Mouse (Mus musculus) spleen, adult 12 weeks (tissue): ENCODE data around the gene Tnpo2.
"Not testable (repeated sequence)": the region's sequence is repeated elsewhere in the genome, so short reads cannot be mapped to it uniquely, and the experiment has no call there.

ENCODE experiments used
- DNase-seq: peaks from one replicate; pipeline ENCODE4 v3.0.0; 2022; ENCODE audit warnings: low spot score

Gene Tnpo2

DNA sequence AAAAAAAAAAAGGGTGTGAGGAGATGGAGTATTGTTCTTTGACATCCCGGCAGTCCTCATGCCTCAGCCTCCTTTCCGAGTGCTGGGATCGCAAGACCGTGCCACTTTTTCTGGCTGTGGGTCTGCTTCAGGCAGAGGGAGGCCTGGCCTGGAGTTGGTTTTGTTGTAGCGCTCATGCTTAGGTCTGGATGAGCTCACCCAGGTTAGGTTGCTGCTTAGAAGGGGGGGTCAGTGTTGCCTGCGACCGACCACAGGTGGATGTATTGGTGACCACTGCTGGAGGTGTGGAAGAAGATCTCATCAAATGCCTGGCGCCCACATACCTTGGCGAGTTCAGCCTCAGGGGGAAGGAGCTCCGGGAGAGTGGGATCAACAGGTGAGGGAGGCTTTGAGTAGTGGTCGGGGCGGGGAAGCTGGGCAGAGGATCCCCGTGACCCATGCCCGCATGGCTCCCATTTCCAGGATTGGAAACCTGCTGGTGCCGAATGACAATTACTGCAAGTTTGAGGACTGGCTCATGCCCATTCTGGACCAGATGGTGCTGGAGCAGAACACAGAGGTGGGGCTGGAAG lies 36.4 kb downstream of the Tnpo2 start:
- no peak for DNase-seq

DNA sequence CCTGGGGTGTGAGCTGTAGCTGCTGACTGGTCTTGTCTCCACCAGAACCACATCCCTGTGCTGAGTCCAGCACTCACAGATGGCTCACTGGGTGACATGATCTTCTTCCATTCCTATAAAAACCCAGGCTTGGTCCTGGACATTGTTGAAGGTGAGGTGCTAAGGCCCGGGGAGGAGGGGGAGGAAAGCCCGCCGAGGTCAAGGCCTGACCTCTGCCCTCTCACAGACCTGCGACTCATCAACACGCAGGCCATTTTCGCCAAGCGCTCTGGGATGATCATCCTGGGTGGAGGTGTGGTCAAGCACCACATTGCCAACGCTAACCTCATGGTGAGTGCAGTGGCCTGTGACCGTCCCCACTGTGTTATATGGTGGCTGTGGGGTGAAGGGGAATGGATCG lies 37.5 kb downstream of the Tnpo2 start:
- DNase-seq: no peak

DNA sequence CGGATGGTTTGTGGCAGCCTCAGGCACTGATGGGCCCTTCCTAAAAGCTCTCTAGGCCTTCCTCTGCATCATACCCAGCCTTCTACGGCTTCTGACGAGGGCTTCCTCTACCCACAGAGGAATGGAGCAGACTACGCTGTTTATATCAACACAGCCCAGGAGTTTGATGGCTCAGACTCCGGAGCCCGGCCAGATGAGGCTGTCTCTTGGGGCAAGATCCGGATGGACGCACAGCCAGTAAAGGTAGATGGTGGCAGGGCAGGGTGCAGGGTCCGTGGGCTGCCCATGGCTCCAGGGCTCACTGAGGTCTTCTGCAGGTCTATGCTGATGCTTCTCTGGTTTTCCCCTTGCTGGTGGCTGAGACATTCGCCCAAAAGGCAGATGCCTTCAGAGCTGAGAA lies 37.9 kb downstream of the Tnpo2 start:
- DNase-seq: no peak

DNA sequence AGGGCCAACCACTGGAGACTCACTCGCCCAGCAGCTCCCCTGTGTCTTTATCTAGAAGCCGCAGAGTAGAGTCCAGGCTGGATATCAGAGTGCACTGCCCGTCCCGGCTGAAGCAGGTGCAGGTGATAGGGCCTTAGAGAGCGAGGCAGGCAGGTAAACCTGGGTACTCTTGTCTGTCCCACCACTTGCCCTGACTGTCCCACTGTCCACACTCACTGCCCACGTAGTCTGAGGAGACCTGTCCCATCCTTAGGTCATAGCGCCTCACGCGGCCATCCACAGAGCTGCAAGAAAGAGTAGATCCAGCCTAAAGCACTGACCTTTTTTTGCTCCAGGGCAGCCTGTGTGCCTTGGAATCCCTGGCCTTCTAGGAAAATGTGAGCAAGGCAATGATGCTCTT lies 39.3 kb downstream of the Tnpo2 start:
- DNase-seq: no peak

DNA sequence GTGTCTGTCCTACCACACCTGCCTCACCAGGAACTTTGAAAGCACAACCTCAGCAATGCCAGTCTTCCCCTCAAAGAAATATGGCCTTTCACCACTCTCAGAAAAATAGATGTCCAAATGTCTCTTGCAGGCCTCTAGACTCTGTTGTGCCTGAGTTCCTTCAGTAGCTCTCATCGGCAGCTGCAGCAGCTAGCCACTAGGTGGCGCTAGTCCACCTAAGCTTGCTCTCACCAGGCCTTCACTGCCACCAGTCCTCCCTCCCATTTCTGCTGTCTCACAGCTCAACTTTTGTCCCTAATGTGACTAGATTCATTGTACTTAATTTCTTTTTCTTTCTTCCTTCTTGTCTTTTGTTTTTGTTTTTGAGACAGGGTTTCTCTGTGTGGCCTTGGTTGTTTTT lies 40.3 kb downstream of the Tnpo2 start:
- DNase-seq: peak; percentile 62

DNA sequence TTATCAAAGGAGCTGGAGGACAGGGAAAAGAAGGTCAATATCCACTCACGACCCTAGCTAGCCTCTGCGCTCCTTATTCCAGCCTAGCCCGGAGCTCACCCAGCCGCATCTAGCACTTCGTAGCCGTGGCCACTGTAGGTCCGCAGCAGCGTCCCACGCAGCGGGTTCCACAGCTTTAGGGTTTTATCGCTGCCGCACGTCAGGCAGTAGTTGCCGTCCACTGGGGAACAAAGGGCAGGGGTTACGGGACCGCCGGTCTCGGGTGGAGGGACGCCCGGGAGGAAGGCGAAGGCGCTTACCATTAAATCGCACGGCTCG lies 43.5 kb downstream of the Tnpo2 start:
- DNase-seq: no peak

DNA sequence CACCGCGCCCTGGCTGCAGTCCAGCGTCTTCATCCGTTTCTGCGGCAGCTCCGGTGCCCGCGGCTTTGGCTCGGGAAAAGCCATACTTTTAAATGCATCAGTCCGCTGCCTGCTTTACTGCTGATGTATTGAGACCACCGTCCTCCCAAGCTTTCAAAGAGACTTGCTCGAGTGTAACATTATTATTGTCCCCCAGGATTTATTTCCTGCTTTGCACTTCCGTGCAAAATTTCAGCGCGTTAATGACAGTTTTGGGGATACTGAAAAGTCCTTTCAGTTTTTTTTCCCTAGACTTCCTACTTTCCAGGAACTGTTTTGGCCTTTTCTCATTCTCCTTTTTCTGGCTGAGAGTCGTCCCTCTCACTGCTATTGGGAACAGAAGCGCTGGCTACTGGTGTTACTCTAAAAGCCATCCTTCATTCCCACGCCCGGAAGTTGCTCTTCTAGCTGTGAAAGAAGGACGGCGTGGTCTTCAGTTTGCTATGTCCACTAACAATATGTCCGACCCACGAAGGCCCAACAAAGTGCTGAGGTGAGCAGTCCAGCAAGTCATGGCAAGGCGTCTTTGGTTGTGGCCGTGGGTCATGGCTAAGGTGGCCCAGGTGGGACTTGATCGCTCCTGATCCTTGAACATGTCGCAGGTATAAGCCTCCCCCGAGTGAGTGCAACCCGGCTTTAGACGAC lies 44.0 kb downstream of the Tnpo2 start, which contains the start of gene Wdr83os:
Gene Wdr83os, plus strand, starts transcription at position 209 of the 684 bp plus-strand sequence.
- peak; percentile 63 for DNase-seq

DNA sequence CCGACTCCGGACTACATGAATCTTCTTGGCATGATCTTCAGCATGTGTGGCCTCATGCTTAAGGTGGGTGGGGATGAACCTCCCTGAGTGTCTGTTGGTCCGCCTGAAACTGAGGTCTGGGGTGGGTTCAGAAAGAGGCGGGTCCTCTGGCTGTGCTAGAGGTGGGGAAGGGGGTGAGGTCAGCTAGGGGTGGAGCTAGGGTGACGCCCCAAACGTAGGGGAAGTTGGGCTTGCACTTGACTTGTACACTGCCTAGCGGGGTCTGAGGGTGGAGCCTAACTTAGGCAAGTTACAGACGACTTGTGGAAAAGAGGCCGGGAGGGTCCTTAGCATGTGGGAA lies 44.5 kb downstream of the Tnpo2 start, which contains the start of gene Wdr83:
Gene Wdr83, minus strand, starts transcription at position 91 of the 340 bp plus-strand sequence.
- no peak for DNase-seq

DNA sequence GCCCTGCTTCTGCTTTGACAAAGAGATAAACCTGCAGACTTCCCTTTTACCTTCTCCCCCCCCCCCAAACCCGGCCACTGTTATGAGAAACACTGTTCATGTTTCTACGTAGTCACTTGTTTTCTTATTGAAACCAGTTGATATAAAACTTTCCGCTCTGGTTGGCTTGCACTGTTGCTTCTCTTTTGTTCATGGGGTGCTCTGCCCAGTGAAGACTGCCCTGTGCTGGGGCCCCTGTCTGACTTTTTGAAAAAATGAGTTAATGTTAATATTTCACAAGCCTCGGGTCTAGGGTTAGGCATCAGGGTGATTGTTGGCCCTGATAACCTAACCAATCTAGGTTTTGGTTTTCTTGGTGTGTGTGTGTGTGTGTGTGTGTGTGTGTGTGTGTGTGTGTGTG lies 45.5 kb downstream of the Tnpo2 start:
- DNase-seq: not testable (repeated sequence)

DNA sequence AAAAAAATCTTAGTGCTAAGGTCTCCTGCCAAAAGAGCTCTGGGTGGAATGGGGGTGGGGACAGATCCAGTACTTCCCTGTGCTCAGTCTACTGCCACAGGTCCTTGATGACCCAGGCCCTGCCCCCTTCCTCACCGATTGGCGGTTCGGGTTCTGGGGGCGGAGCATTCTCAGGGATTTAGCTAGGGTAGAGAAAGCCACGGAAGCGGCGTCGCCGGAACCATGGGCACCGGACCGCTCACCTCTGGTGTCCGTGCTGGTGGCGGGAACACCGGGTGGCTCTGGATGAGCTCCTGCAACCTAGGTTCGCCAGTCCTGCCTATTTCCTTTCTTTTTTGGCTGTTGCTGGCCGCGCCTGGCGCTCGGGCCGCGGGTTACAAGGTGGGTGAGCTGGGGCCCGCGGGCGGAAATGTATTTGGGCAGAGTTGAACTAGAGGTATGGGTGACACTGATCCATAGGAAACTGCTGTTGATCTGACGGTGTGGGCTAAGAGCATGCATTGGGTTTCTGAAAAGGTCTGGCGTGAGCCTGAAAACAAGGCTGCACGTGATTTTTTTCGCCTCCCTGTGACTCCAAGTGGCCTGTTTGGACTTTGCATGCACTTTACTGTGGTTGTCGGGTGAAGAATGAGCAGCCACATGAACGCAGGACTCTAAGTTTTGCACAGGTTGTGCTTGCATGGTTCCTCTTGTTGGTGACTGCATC lies 46.5 kb downstream of the Tnpo2 start, which contains the start of gene Man2b1:
Gene Man2b1, plus strand, starts transcription at position 163 of the 706 bp plus-strand sequence.
- DNase-seq: peak; percentile 72

DNA sequence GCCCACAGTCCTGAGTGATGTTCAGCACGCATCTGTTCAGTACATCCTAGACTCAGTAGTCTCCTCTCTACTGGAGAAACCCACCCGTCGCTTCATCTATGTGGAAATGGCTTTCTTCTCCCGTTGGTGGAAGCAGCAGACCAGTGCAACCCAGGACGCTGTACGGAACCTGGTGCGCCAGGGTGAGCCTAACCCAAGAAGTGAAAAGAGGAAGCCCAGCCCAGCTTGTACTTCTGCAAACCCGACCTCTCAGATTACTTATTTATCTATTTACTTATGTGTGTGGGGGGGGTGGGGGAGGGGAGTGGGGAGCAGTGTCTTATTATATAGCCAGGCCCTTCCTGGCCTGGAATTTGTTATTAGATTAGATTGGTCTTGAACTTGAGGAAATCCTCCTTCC lies 47.9 kb downstream of the Tnpo2 start:
- DNase-seq: no peak

DNA sequence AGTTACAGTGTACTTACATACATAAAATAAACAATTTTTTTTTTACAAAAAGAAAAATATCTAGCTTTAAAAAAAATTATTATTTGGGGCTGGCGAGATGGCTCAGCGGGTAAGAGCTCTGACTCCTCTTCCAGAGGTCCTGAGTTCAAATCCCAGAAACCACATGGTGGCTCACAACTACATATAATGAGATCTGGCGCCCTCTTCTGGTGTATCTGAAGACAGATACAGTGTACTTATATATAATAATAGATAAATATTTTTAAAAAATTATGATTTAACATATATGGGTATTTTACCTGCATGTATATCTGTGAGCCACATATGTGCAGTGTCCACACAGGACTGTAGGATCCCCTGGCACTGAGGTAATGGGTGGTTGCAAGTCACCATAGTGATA lies 49.5 kb downstream of the Tnpo2 start:
- DNase-seq: no peak

DNA sequence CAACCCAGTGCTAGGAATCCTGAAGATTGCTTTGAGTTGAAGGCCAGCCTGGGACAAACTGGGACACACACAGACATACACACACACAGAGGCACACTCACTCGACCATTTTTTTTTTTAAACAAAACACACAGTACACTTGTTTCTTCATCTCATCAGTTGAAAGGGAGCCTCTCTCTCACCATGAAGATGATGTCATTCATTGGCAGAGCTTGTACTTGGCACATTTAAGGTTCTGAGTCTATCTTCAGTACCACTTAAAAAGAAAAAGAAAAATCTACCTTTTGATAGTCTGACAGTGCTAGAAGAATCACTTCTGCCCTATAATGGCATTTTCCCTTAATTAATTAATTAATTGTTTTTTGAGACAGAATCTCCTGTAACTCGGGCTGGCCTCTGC lies 52.1 kb downstream of the Tnpo2 start:
- DNase-seq: no peak

DNA sequence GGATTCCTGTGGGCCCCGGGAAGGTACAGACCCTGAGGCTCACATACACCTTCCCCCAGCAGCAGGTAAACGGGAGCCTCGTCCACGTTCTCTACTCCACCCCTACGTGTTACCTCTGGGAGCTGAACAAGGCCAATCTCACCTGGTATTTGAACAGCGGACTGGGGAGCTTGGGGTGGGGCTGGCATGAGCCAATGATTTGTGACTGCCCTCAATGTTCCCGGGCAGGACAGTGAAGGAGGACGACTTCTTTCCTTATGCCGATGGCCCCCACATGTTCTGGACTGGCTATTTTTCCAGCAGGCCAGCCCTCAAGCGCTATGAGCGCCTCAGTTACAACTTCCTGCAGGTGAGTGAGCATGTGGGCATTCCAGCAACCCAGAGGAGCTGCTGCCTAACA lies 54.1 kb downstream of the Tnpo2 start:
- no peak for DNase-seq

DNA sequence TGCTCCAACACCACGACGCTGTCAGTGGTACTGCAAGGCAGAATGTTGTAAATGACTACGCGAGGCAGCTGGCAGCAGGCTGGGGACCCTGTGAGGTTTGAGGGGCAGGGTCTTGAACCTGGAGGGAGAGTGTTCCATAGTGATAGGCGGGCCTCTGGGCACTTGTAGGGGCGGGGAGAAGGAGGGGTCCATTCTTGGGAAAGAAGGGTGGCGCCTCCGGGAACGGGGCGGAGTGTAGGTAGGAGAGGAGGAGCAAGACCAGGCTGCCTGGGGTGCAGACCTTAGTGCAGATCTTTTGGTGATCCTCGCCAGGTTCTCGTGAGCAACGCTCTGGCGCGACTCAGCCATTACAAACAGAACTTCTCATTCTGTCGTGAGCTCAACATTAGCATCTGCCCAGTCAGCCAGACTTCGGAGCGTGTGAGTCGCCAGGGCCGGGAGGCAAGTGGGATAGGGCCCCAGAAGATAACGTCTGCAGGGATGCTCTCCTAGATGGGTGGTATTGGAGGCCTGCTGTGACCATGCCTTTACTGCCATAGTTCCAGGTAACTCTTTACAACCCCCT lies 54.9 kb downstream of the Tnpo2 start:
- no peak for DNase-seq

DNA sequence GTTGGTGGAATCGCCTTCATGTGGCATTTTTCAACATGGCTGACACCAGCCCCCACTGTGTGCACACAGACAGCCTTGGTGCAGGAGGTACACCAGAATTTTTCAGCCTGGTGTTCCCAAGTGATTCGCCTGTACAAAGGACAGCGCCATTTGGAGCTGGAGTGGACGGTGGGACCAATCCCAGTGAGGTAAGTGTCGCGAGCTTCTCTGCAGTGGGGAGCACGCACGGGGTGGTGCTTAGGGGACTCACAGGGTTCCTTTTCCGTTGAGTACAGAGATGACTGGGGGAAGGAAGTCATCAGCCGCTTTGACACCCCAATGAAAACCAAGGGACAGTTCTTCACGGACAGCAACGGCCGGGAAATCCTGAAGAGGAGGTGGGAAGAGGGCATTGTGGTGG lies 58.3 kb downstream of the Tnpo2 start:
- DNase-seq: no peak

DNA sequence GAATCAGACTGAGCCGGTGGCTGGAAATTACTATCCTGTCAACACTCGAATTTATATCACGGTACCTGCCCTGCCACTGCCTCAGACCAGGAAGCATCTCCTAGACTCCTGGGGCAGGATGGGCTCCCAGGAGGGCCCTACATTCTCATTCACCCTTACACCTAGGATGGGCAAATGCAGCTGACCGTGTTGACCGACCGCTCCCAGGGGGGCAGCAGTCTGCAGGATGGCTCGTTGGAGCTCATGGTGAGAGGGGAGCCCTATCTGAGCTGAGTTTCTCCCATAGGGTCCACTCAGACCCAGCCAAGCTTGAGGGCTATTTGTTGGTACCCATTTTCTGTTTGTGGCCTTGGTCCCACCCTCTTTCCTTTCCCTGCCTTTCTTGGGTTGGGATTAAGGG lies 58.9 kb downstream of the Tnpo2 start:
- no peak for DNase-seq

DNA sequence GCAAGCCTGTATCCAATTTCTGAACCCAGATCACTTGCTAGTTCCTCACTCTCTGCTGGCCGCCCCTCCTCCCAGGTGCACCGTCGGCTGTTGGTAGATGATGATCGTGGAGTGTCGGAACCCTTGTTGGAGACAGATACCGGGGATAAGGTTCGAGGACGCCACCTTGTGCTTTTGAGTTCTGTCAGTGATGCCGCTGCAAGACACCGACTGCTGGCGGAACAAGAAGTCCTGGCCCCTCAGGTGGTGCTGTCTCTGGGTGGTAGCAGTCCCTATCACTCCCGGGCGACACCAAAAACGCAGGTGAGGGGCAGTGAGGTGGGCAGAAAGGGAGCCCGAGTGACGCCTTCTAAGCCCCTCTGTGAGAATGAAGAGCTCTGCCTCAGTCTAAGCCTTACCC lies 59.5 kb downstream of the Tnpo2 start:
- no peak for DNase-seq

DNA sequence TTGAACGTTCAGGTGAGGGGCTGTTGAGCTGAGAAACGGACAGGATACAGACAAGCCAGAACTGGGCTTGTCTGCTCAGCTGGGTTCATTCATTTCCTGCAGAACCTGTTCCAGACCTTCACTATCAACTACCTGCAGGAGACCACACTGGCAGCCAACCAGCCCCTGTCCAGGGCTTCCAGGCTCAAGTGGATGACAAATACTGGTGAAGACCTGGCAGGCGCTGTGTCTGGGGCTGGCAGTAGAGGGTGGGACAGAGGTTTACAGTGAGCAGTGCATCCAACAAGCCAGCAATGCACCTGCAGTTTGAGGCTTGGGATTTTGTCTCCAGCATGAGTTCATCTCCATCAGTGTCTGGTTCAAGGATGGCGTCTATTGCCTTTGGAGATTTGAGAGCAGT lies 60.1 kb downstream of the Tnpo2 start:
- DNase-seq: no peak

DNA sequence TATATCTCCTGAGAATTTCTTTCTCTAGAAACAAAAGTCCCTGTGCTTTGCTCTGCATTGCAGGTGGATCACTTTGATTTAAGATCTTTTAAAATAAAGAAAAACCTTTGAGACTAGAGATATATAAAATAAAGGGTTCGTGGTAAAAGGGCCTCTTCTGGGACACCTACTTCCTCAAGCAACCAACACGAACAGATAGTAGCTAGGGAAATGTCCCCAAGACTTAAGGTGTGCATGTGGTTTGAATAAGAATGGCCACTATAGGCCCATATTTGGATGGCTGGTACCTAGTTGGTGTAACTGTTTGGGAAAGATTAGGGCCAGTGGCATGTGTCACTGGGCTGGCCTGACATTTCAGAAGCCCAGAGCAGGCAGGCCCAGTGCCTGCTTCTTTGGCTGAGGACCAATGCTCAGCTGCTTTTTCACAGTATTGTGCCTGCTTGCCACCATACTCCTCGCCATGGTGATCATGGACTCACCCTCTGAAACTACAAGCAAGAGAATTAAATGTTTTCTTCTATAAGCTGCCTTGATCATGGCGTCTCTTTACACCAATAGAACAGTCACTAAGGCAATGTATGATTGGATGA lies 63.5 kb downstream of the Tnpo2 start:
- DNase-seq: no peak
